Mouse (Mus musculus) stomach, embryonic 14.5 days (tissue): ENCODE data around the gene Sumo2. TPM values are rescaled to one million over a fixed set of nuclear protein-coding genes. Genes with fewer than 3 reads are reported as not detected.
A peak's percentile ranks its signal among the peaks of the same experiment; 100 is the strongest.
"Not testable (repeated sequence)": the region's sequence is repeated elsewhere in the genome, so short reads cannot be mapped to it uniquely, and the experiment has no call there.

Experiments
- ATAC-seq: fragments of 200-750 bp; cut with Nextera tagmentation; 2 replicates; pipeline ENCODE4 v1.8.0; 2017; ENCODE audit warnings: low read depth, moderate TSS enrichment; ENCODE audit not compliant: insufficient number of reproducible peaks, insufficient read depth, low FRiP score
- H3K27ac ChIP-seq: fragments of 300-500 bp; sonication (generic); 2 replicates; pipeline ENCODE4 v1.5.1; 2014; ENCODE audit warnings: mild to moderate bottlenecking, low read length, moderate library complexity, mixed read lengths
- H3K27me3 ChIP-seq: fragments of 300-500 bp; sonication (generic); 2 replicates; pipeline ENCODE4 v1.6.1; 2014; ENCODE audit warnings: low read length, control low read depth, mixed read lengths; ENCODE audit not compliant: control insufficient read depth, insufficient read depth
- H3K36me3 ChIP-seq: fragments of 300-500 bp; sonication (generic); 2 replicates; pipeline ENCODE4 v1.6.1; 2014; ENCODE audit warnings: mild to moderate bottlenecking, control low read depth, low read length, moderate library complexity, mixed read lengths; ENCODE audit not compliant: control insufficient read depth, insufficient read depth
- H3K4me1 ChIP-seq: fragments of 300-500 bp; sonication (generic); 2 replicates; pipeline ENCODE4 v1.6.1; 2014; ENCODE audit warnings: low read length, control low read depth, mixed read lengths; ENCODE audit not compliant: control insufficient read depth, insufficient read depth
- H3K4me2 ChIP-seq: fragments of 300-500 bp; sonication (generic); replicated peaks from 2 replicates; pipeline ENCODE4 v1.6.1; 2014; ENCODE audit warnings: low read depth, low read length, control low read depth
- H3K4me3 ChIP-seq: fragments of 300-500 bp; sonication (generic); 2 replicates; pipeline ENCODE4 v1.5.1; 2014; ENCODE audit warnings: low read depth, low read length, control low read depth
- H3K9ac ChIP-seq: fragments of 300-500 bp; sonication (generic); replicated peaks from 2 replicates; pipeline ENCODE4 v1.6.1; 2014; ENCODE audit warnings: low read depth, mild to moderate bottlenecking, control low read depth, low read length, moderate library complexity, mixed read lengths
- H3K9me3 ChIP-seq: fragments of 300-500 bp; sonication (generic); 2 replicates; pipeline ENCODE4 v1.6.1; 2016; ENCODE audit warnings: low read depth, low read length, control low read depth; ENCODE audit not compliant: control insufficient read depth
- WGBS: fragments of 180-500 bp; shearing (Covaris S2); extraction: QIAGEN DNeasy Blood & Tissue Kit; methylation state at CpG from one replicate; pipeline ENCODE4 v1.1.7; 2014; 5-methylcytosine and 5-hydroxymethylcytosine counted together
- polyA plus RNA-seq: library from polyadenylated mRNA; unstranded; fragments of >200 nt; fragmentation: Nextera tagmentation; extraction: Ambion mirVana; gene quantifications from 2 replicates; pipeline ENCODE4 v1.2.1, GENCODE M21; 2014

Sumo2 gene
- polyA plus RNA-seq, 1 experiment from 2014 or later = 984 TPM

GRCm38 (mm10) chr11:115485155-115485554 is 50.9 kb downstream of the Sumo2 start:
- 44% methylated on average over 12 of the region's 12 CpGs for WGBS

DNA sequence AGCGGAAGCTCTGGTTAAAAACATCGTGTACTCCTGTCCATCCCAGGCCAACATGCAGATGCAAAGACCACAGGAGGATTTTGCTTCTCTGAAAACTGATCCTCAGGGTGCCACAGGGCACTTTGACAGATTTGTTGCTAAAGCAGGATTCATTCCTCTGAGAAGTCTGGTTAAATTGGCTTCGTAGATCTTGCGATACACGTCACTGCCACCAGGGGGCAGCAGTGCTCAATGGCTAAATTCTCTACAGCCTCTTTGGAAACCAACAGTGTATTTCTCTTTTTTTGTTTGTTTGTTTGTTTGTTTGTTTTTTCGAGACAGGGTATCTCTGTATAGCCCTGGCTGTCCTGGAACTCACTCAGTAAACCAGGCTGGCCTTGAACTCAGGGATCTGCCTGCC is 52.4 kb downstream of the Sumo2 start:
- no peaks in the 10 kb centered on the region for H3K36me3 ChIP-seq
- no peak overlapping the region for H3K4me3 ChIP-seq
- H3K9me3 ChIP-seq = no peaks in the 10 kb centered on the region
- H3K9ac ChIP-seq = no peak overlapping the region
- WGBS = 18% methylated on average over 6 of the region's 6 CpGs
- H3K27ac ChIP-seq = no peak overlapping the region
- no peaks in the 10 kb centered on the region for H3K27me3 ChIP-seq
- H3K4me1 ChIP-seq = no peaks in the 10 kb centered on the region
- no peak overlapping the region for H3K4me2 ChIP-seq
- no peak for ATAC-seq

More at GRCm38 (mm10) chr11:115485155-115485554, 50.9 kb downstream of the Sumo2 start:
- H3K4me1 ChIP-seq = no peaks in the 10 kb centered on the region
- H3K27me3 ChIP-seq = no peaks in the 10 kb centered on the region
- no peak overlapping the region for H3K9ac ChIP-seq
- peak overlapping the region; percentile 6; the same call in 1 of the 2 replicates for H3K27ac ChIP-seq
- H3K36me3 ChIP-seq = peaks cover 8% of the 10 kb centered on the region; the same call in 1 of the 2 replicates
- no peak overlapping the region for H3K4me3 ChIP-seq
- H3K4me2 ChIP-seq = no peak overlapping the region
- H3K9me3 ChIP-seq = no peaks in the 10 kb centered on the region
- no peak for ATAC-seq

- H3K36me3 ChIP-seq = no peaks in the 10 kb centered on the region
- no peak overlapping the region for H3K27ac ChIP-seq
- ATAC-seq = no peak
- no peak overlapping the region for H3K4me2 ChIP-seq
- no peak overlapping the region for H3K9ac ChIP-seq
- WGBS = 75% methylated on average over 11 of the region's 11 CpGs
- H3K4me1 ChIP-seq = no peaks in the 10 kb centered on the region
- H3K9me3 ChIP-seq = no peaks in the 10 kb centered on the region
- no peak overlapping the region for H3K4me3 ChIP-seq
- no peaks in the 10 kb centered on the region for H3K27me3 ChIP-seq
Observed at GRCm38 (mm10) chr11:115483278-115483677, 52.8 kb downstream of the Sumo2 start.

DNA sequence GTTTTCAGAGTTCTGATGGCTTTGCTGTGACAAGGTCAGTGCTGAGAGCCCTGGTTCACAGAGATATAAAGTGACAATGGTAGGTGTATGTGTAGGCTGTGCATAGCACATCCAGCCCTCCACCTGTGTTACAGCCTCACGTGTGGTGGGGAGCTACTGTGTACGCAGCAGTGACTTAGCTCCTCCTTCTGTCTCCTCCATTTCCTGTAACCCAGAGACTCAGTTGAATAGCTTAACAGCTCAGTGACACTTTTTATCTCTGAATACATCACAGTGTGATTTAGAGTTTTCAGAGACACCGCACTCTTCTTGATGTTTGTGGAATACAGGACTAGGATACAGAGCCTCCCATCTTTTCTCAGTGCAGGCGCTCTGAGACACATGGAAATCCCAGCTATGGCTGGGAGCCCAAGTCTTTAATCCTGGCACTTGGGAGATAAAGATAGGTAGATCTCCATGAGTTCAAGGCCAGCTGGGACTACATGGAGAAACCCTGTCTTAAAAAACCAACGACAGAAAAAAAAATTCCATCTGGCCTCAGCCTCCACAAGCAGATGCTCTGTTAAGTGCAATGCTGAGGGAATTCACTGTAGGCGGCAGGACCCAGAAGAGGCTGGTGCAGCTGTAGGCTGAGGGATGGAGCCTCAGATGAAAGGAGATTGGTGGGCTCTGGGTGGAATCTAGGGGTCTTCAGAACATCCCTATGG is 54.4 kb downstream of the Sumo2 start:
- Histone ChIP-seq H3K9me3 (no peaks in the 10 kb centered on the region), H3K27me3 (no peaks in the 10 kb centered on the region), H3K4me3 (no peak overlapping the region), H3K9ac (no peak overlapping the region), H3K4me1 (peaks cover 2% of the 10 kb centered on the region; the same call in 1 of the 2 replicates), H3K27ac (no peak overlapping the region), H3K36me3 (no peaks in the 10 kb centered on the region), H3K4me2 (no peak overlapping the region)
- ATAC-seq = no peak
- WGBS = 79% methylated on average over 6 of the region's 6 CpGs

- 83% methylated on average over 9 of the region's 9 CpGs for WGBS
Observed at GRCm38 (mm10) chr11:115478296-115478938, 57.7 kb downstream of the Sumo2 start.

GRCm38 (mm10) chr11:115477388-115477787 is 58.7 kb downstream of the Sumo2 start:
- not testable (repeated sequence) for H3K9me3 ChIP-seq, H3K4me3 ChIP-seq, H3K4me2 ChIP-seq, H3K9ac ChIP-seq, H3K27ac ChIP-seq, ATAC-seq, H3K27me3 ChIP-seq, H3K36me3 ChIP-seq
- 79% methylated on average over 7 of the region's 7 CpGs for WGBS
- peaks cover 24% of the 10 kb centered on the region for H3K4me1 ChIP-seq

More at GRCm38 (mm10) chr11:115478296-115478938, 57.7 kb downstream of the Sumo2 start:
- no peaks in the 10 kb centered on the region for H3K27me3 ChIP-seq
- H3K4me2 ChIP-seq = no peak overlapping the region
- no peak overlapping the region for H3K4me3 ChIP-seq
- no peaks in the 10 kb centered on the region for H3K36me3 ChIP-seq
- no peaks in the 10 kb centered on the region for H3K9me3 ChIP-seq
- ATAC-seq = no peak
- H3K9ac ChIP-seq = no peak overlapping the region
- peaks cover 22% of the 10 kb centered on the region for H3K4me1 ChIP-seq
- no peak overlapping the region for H3K27ac ChIP-seq

GRCm38 (mm10) chr11:115476630-115477029 is 59.4 kb downstream of the Sumo2 start:
- WGBS = 78% methylated on average over 4 of the region's 4 CpGs
- H3K27ac ChIP-seq, H3K36me3 ChIP-seq, ATAC-seq, H3K9ac ChIP-seq, H3K9me3 ChIP-seq, H3K27me3 ChIP-seq: not testable (repeated sequence)
- peak overlapping the region; percentile 87; the same call in 1 of the 2 replicates for H3K4me3 ChIP-seq
- H3K4me2 ChIP-seq = peak overlapping the region; percentile 72
- peaks cover 24% of the 10 kb centered on the region for H3K4me1 ChIP-seq

DNA sequence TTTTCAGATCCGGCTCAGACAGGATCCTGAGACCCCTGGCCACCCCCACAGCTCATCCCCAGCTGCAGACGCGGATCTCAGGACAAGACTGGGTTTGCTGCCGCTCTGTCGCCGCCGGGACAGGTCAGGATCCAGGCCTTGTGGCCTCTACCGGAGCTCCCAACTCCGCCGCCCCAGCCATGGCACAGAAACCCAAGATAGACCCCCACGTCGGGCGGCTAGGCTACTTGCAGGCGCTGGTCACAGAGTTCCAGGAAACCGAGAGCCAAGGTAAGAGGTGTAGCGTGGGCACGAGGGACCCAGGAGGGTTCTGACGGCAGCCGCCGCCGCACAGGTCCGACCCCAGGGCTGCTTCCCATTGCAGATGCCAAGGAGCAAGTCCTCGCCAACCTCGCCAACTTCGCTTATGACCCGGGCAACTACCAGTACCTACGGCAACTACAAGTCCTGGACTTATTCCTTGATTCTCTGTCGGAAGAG is 60.3 kb downstream of the Sumo2 start:
- Histone ChIP-seq H3K4me1 (peaks cover 24% of the 10 kb centered on the region), H3K9me3 (no peaks in the 10 kb centered on the region), H3K4me2 (peak overlapping the region; percentile 72), H3K27me3 (no peaks in the 10 kb centered on the region), H3K36me3 (no peaks in the 10 kb centered on the region), H3K4me3 (peak overlapping the region; percentile 87), H3K9ac (peak overlapping the region; percentile 67), H3K27ac (no peak overlapping the region; the same call in 1 of the 2 replicates)
- 4% methylated on average over 28 of the region's 28 CpGs for WGBS
- no peak for ATAC-seq
